Mouse (Mus musculus) lung, postnatal 0 days (tissue): Measurements from ENCODE around the gene Rangrf. TPM values are rescaled to one million over a fixed set of nuclear protein-coding genes. Genes with fewer than 3 reads are reported as not detected.
"Not testable (repeated sequence)": the region's sequence is repeated elsewhere in the genome, so short reads cannot be mapped to it uniquely, and the experiment has no call there.

Source experiments
- ATAC-seq: fragments of 200-750 bp; cut with Nextera tagmentation; 2 replicates; pipeline ENCODE4 v1.8.0; 2017; ENCODE audit warnings: moderate library complexity
- DNase-seq: peaks from one replicate; pipeline ENCODE4 v3.0.0-alpha.2; 2016; ENCODE audit warnings: low spot score
- H3K27ac ChIP-seq: fragments of 300-500 bp; sonication (generic); 2 replicates; pipeline ENCODE4 v1.5.1; 2014; ENCODE audit warnings: antibody characterized with exemption, mild to moderate bottlenecking, low read length, mixed read lengths
- H3K27me3 ChIP-seq: fragments of 300-500 bp; sonication (generic); replicated peaks from 2 replicates; pipeline ENCODE4 v1.6.1; 2014; ENCODE audit warnings: low read length, mixed read lengths; ENCODE audit not compliant: insufficient read depth
- H3K36me3 ChIP-seq: fragments of 300-500 bp; sonication (generic); 2 replicates; pipeline ENCODE4 v1.6.1; 2014; ENCODE audit warnings: low read length, mixed read lengths; ENCODE audit not compliant: insufficient read depth
- H3K4me1 ChIP-seq: fragments of 300-500 bp; sonication (generic); 2 replicates; pipeline ENCODE4 v1.6.1; 2014; ENCODE audit warnings: antibody characterized with exemption, low read depth, low read length, mixed read lengths; ENCODE audit not compliant: insufficient read depth
- H3K4me2 ChIP-seq: fragments of 300-500 bp; sonication (generic); replicated peaks from 2 replicates; pipeline ENCODE4 v1.6.1; 2014; ENCODE audit warnings: low read depth, mild to moderate bottlenecking, low read length, moderate library complexity, mixed read lengths
- H3K4me3 ChIP-seq: fragments of 300-500 bp; sonication (generic); 2 replicates; pipeline ENCODE4 v1.5.1; 2014; ENCODE audit warnings: low read depth, low read length
- H3K9ac ChIP-seq: fragments of 300-500 bp; sonication (generic); replicated peaks from 2 replicates; pipeline ENCODE4 v1.6.1; 2014; ENCODE audit warnings: low read depth, mild to moderate bottlenecking
- H3K9me3 ChIP-seq: fragments of 300-500 bp; sonication (generic); 2 replicates; pipeline ENCODE4 v1.6.1; 2016; ENCODE audit warnings: low read length, mixed read lengths
- CTCF ChIP-seq: IDR thresholded peaks from 2 replicates; pipeline ENCODE4 v1.5.1; 2016; ENCODE audit warnings: antibody characterized with exemption, mild to moderate bottlenecking
- EP300 ChIP-seq: IDR thresholded peaks from 2 replicates; pipeline ENCODE4 v1.6.1; 2016; ENCODE audit warnings: antibody characterized with exemption, mild to moderate bottlenecking, control low read depth
- WGBS: fragments of 180-500 bp; shearing (Covaris S2); extraction: QIAGEN DNeasy Blood & Tissue Kit; methylation state at CpG from one replicate; pipeline ENCODE4 v1.1.7; 2014; 5-methylcytosine and 5-hydroxymethylcytosine counted together
- polyA plus RNA-seq: library from polyadenylated mRNA; unstranded; fragments of >200 nt; fragmentation: Nextera tagmentation; extraction: Ambion mirVana; gene quantifications from 2 replicates; pipeline ENCODE4 v1.2.1, GENCODE M21; 2015

The Rangrf gene
- polyA plus RNA-seq, result 16.0 and 18.3 TPM in 2 replicates

DNA sequence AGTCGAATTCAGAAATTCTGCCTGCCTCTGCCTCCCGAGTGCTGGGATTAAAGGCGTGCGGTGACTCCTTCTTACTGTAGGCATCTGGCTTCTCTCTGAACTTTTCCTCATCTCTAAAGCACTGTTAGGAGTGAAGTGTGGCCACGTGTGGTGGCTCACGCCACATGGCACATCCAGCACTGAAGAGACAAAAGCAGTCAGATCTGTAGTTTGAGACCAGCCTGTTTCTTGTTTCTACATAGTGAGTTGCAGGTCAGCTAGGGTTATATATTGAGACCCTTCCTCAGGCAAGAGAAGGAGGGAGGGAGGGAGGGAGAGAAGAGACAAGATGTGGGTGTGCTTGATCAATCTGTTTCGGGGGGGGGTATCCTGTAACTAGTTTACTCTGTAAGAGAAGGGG lies at the start of gene Rangrf:
Gene Rangrf, minus strand, starts transcription at position 101 of the 400 bp plus-strand sequence.
- ATAC-seq, result no peak

DNA sequence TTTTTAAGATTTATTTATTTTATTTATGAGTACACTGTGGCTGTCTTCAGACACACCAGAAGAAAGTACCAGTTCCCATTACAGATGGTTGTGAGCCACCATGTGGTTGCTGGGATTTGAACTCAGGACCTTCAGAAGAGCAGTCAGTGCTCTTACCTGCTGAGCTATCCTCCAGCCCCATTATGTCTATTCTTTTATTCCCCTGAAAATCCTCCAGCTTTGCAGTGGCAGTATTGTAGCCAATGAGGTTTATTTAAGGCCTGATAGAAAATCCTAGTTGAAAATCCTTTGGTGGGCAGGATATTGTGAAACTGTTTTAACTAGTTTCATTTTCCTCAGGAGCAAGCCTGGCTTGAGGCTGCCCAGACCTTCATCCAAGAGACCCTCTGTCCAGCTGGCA lies 45.7 kb upstream of the Rangrf start:
- no peak for TF ChIP-seq CTCF
- no peak for TF ChIP-seq EP300
- Histone ChIP-seq H3K27ac (no peak overlapping the region), H3K9ac (no peak overlapping the region), H3K4me3 (no peak overlapping the region), H3K4me2 (no peak overlapping the region), H3K9me3 (no peaks in the 10 kb centered on the region), H3K36me3 (peaks cover 18% of the 10 kb centered on the region; the same call in 1 of the 2 replicates), H3K27me3 (no peaks in the 10 kb centered on the region), H3K4me1 (peaks cover 5% of the 10 kb centered on the region; the same call in 1 of the 2 replicates)
- DNase-seq (no peak), ATAC-seq (no peak)

More for the DNA sequence above, at the start of gene Rangrf:
- H3K4me2 ChIP-seq, result peak within 1 kb of the TSS; percentile 63
- no peak within 1 kb of the TSS for H3K9ac ChIP-seq
- no peaks in the 10 kb centered on the region for H3K36me3 ChIP-seq
- TF ChIP-seq CTCF, result no peak
- TF ChIP-seq EP300, result no peak
- no peak within 1 kb of the TSS for H3K27ac ChIP-seq
- 74% methylated on average over 7 of the region's 7 CpGs for WGBS
- H3K9me3 ChIP-seq, result no peaks in the 10 kb centered on the region
- H3K4me1 ChIP-seq, result peaks cover 4% of the 10 kb centered on the region; the same call in 1 of the 2 replicates
- no peak for DNase-seq
- H3K4me3 ChIP-seq, result peak within 1 kb of the TSS; percentile 34
- H3K27me3 ChIP-seq, result no peaks in the 10 kb centered on the region

GRCm38 (mm10) chr11:69016755-69017154 lies 41.8 kb upstream of the Rangrf start:
- H3K27me3 ChIP-seq, result no peaks in the 10 kb centered on the region
- H3K36me3 ChIP-seq, result no peaks in the 10 kb centered on the region
- peak overlapping the region; percentile 52 for H3K4me3 ChIP-seq
- DNase-seq, result no peak
- no peaks in the 10 kb centered on the region for H3K9me3 ChIP-seq
- TF ChIP-seq CTCF, result no peak
- no peak for TF ChIP-seq EP300
- 51% methylated on average over 3 of the region's 3 CpGs for WGBS
- H3K9ac ChIP-seq, result peak overlapping the region; percentile 63; the same call in 1 of the 2 replicates
- peaks cover 5% of the 10 kb centered on the region; the same call in 1 of the 2 replicates for H3K4me1 ChIP-seq
- H3K4me2 ChIP-seq, result peak overlapping the region; percentile 66
- no peak for ATAC-seq
- no peak overlapping the region for H3K27ac ChIP-seq

DNA sequence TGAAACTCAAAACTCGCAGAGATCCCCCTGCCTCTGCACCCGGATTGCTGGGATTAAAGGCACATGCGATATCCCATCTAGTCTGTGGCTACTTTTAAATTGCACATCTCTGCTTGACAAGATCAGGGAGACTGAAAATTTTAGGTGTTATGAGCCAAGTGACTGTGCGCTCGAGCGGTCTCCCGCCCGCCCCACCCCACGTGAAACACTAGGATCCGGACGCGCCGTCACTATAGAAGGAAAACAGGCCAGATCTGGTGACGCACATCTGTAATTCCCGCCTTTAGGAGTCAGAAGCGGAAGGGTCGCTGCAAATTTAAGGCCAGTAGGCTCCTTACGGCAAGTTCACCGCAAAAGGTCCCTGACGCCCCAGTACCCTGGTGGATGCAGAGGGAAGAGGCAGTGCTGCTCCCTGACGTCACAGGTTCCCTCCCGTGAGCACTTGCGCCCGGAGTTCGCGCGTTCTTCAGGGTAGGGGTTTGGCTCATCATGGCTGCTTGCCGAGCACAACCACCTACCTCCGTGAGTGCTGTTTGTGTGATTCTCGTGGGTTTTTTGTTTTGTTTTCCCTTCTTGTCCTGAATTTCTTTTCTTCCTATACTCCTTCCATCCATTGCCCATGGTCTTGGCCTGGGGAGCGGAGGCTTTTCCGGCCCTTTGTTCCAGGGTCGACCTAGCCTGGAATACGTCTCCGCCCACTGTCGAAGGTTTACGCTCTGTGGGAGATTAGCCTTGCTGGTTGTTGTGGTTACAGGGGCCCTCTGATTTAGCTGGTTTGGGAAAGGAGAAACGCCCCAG lies 40.9 kb upstream of the Rangrf start, which contains the start of gene Ctc1:
Gene Ctc1, plus strand, starts transcription at position 268 of the 798 bp plus-strand sequence.
- Histone ChIP-seq H3K9ac (peak within 1 kb of the TSS; percentile 63), H3K27me3 (no peaks in the 10 kb centered on the region), H3K4me1 (peaks cover 5% of the 10 kb centered on the region; the same call in 1 of the 2 replicates), H3K9me3 (no peaks in the 10 kb centered on the region), H3K27ac (peak within 1 kb of the TSS; percentile 77), H3K36me3 (no peaks in the 10 kb centered on the region), H3K4me3 (peak within 1 kb of the TSS; percentile 52), H3K4me2 (peak within 1 kb of the TSS; percentile 66)
- TF ChIP-seq EP300, result no peak
- TF ChIP-seq CTCF, result peak; percentile 81
- DNase-seq (peak; percentile 97), ATAC-seq (peak; percentile 95)
- 2% methylated on average over 38 of the region's 38 CpGs for WGBS

DNA sequence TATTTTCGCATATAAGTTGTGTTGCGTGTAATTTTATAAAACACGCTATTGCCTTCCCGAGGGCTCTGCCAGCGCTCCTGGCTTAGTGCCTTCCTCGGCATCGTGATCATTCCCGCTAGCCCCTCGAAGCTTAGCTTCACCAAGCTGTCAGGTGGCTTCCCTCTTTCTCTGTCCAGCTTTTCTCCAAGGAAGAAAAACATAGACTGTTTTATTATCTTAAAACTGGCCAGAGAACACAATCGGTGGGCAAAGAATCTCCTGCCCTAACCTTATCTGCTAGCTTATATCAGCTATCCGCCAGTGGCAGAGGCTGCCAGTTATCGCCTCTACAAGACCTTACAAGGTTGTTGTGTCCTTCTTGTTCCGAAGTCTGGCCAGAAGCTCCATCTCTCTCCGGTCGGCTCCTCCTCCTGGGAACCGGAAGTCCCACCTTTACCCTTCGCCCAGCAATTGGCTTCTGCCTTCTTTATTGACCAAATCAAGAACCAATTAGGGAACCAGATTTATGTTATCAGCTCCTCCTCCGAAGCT lies 37.2 kb upstream of the Rangrf start:
- no peaks in the 10 kb centered on the region for H3K9me3 ChIP-seq
- DNase-seq (peak; percentile 96), ATAC-seq (peak; percentile 76)
- no peaks in the 10 kb centered on the region for H3K36me3 ChIP-seq
- H3K4me2 ChIP-seq, result peak overlapping the region; percentile 78
- H3K27ac ChIP-seq, result peak overlapping the region; percentile 76
- H3K4me1 ChIP-seq, result peaks cover 5% of the 10 kb centered on the region; the same call in 1 of the 2 replicates
- H3K4me3 ChIP-seq, result peak overlapping the region; percentile 51
- H3K9ac ChIP-seq, result peak overlapping the region; percentile 40
- 3% methylated on average over 18 of the region's 18 CpGs for WGBS
- no peaks in the 10 kb centered on the region for H3K27me3 ChIP-seq
- TF ChIP-seq CTCF (no peak), EP300 (0 out of 2 replicates have a peak, but pooled peaks have one; percentile 9)

GRCm38 (mm10) chr11:69011445-69011844 lies 36.5 kb upstream of the Rangrf start:
- H3K4me3 ChIP-seq, result peak overlapping the region; percentile 51; the same call in 1 of the 2 replicates
- H3K9ac ChIP-seq, result not testable (repeated sequence)
- H3K27ac ChIP-seq, result peak overlapping the region; percentile 76; the same call in 1 of the 2 replicates

More at GRCm38 (mm10) chr11:69011445-69011844, 36.5 kb upstream of the Rangrf start:
- H3K9me3 ChIP-seq, H3K36me3 ChIP-seq, H3K4me1 ChIP-seq, DNase-seq, ATAC-seq, H3K27me3 ChIP-seq: not testable (repeated sequence)
- peak; percentile 24; the same call in 1 of the 2 replicates for TF ChIP-seq CTCF
- 53% methylated on average over 2 of the region's 2 CpGs for WGBS
- peak overlapping the region; percentile 78 for H3K4me2 ChIP-seq
